11 mouse cellular contexts compared by ENCODE assay signal in the genomic region with DNA sequence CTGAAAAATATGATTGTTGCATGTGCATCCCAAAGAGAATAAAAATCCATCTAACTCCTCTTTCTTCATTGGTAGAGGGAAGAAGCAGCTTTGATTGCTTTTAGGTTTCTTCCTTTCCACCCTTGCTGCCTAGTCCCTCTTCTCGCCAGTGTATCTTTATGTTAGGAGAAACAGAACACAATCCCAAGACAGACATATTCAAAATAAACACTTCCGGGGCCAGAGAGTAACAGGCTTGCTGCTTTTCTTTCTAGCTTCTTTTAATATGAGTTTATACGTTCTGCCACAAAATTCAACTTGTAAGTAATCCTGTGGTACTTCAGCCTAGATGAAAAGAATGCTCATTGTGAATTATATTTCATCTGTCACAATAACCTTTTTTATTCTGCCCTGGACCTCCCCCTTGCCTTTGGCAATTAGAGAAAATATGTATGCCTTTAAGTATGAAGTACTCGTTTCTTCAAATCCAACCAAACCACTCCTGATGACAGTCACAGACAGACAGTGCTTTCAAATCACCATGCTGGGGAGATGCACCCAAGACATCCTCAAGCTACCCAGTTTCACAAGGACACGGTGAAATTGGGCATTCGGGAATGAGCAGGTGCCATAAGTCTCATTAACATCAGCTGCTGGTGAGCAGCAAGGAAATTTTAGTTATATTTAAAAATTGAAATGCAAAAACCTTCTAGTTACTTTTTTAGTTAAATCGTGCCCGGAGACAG.
DNase-seq lines count a peak whose midpoint lies in the region; ATAC-seq lines count a peak whose summit lies in the region.
"Had no signal": no experiment of that assay in that cellular context is flagged by ENCODE, and none has a peak within 500 bp of the region (broad histone marks: within the 10 kb centered on the region; RNA-seq: fewer than 3 reads in every experiment).

No protein-coding gene starts in this region.

- H3K27ac ChIP-seq in limb, embryonic 12.5 days = no peak overlapping the region
- no peak overlapping the region for H3K27ac ChIP-seq in limb, embryonic 10.5 days
- H3K27ac ChIP-seq in forebrain, embryonic 11.5 days (ENCODE audit: low read depth, low read length) = peak overlapping the region; percentile 86
- peak overlapping the region; percentile 91 for H3K27ac ChIP-seq in hindbrain, embryonic 16.5 days (ENCODE audit: low read depth, low read length)
- H3K27ac ChIP-seq in neural tube, embryonic 13.5 days (replicated peaks) = peak overlapping the region; percentile 98
- H3K27ac ChIP-seq: liver, embryonic 15.5 days had no signal

- no peaks in the 10 kb centered on the region for H3K9me3 ChIP-seq in limb, embryonic 12.5 days
- no peaks in the 10 kb centered on the region for H3K9me3 ChIP-seq in limb, embryonic 10.5 days (replicated peaks)
- no peaks in the 10 kb centered on the region for H3K9me3 ChIP-seq in forebrain, embryonic 11.5 days (ENCODE audit: control insufficient read depth, low read length)
- H3K9me3 ChIP-seq in hindbrain, embryonic 16.5 days (ENCODE audit: control insufficient read depth, low read length) = no peaks in the 10 kb centered on the region
- H3K9me3 ChIP-seq in neural tube, embryonic 13.5 days = no peaks in the 10 kb centered on the region
- H3K9me3 ChIP-seq: heart, embryonic 15.5 days; liver, embryonic 15.5 days had no signal

- H3K4me3 ChIP-seq in limb, embryonic 12.5 days (replicated peaks) = no peak overlapping the region
- H3K4me3 ChIP-seq in limb, embryonic 10.5 days = no peak overlapping the region
- peak overlapping the region; percentile 27 for H3K4me3 ChIP-seq in forebrain, embryonic 11.5 days (ENCODE audit: low read depth, low read length)
- H3K4me3 ChIP-seq in hindbrain, embryonic 16.5 days (ENCODE audit: low read length) = peak overlapping the region; percentile 48
- H3K4me3 ChIP-seq in neural tube, embryonic 13.5 days = peak overlapping the region; percentile 57
- H3K4me3 ChIP-seq: heart, embryonic 15.5 days; liver, embryonic 15.5 days had no signal

- H3K36me3 ChIP-seq in limb, embryonic 12.5 days = no peaks in the 10 kb centered on the region
- H3K36me3 ChIP-seq in limb, embryonic 10.5 days = no peaks in the 10 kb centered on the region
- no peaks in the 10 kb centered on the region for H3K36me3 ChIP-seq in forebrain, embryonic 11.5 days (ENCODE audit: control insufficient read depth, insufficient read depth, low read length)
- no peaks in the 10 kb centered on the region for H3K36me3 ChIP-seq in hindbrain, embryonic 16.5 days (ENCODE audit: control insufficient read depth, insufficient read depth, low read length)
- H3K36me3 ChIP-seq in neural tube, embryonic 13.5 days = no peaks in the 10 kb centered on the region
- H3K36me3 ChIP-seq: heart, embryonic 15.5 days; liver, embryonic 15.5 days had no signal

- peaks cover 38% of the 10 kb centered on the region for H3K4me1 ChIP-seq in limb, embryonic 12.5 days (replicated peaks)
- peaks cover 46% of the 10 kb centered on the region for H3K4me1 ChIP-seq in limb, embryonic 10.5 days
- peaks cover 14% of the 10 kb centered on the region for H3K4me1 ChIP-seq in forebrain, embryonic 11.5 days (replicated peaks; ENCODE audit: control insufficient read depth, insufficient read depth, low read length)
- H3K4me1 ChIP-seq in hindbrain, embryonic 16.5 days (ENCODE audit: control insufficient read depth, insufficient read depth, low read depth, low read length) = no peaks in the 10 kb centered on the region
- H3K4me1 ChIP-seq in neural tube, embryonic 13.5 days (replicated peaks) = peaks cover 13% of the 10 kb centered on the region
- H3K4me1 ChIP-seq: liver, embryonic 15.5 days had no signal

- H3K27me3 ChIP-seq in limb, embryonic 12.5 days = no peaks in the 10 kb centered on the region
- H3K27me3 ChIP-seq in limb, embryonic 10.5 days (ENCODE audit: low read depth, poor library complexity, severe bottlenecking) = no peaks in the 10 kb centered on the region
- H3K27me3 ChIP-seq in forebrain, embryonic 11.5 days (ENCODE audit: control insufficient read depth, insufficient read depth, low read length) = no peaks in the 10 kb centered on the region
- no peaks in the 10 kb centered on the region for H3K27me3 ChIP-seq in hindbrain, embryonic 16.5 days (replicated peaks; ENCODE audit: control insufficient read depth, insufficient read depth, low read length)
- H3K27me3 ChIP-seq in neural tube, embryonic 13.5 days = no peaks in the 10 kb centered on the region
- H3K27me3 ChIP-seq: heart, embryonic 15.5 days; liver, embryonic 15.5 days had no signal

- no peak for DNase-seq in limb, embryonic 10.5 days (ENCODE audit: low spot score)
- DNase-seq in forebrain, embryonic 11.5 days (ENCODE audit: low spot score) = no peak
- DNase-seq in yolk sac, embryonic 10.5 days (ENCODE audit: low spot score) = no peak
- DNase-seq in lung, postnatal 36 days = no peak
- DNase-seq: cerebellum, adult 11-12 months had no signal

- WGBS in limb, embryonic 12.5 days = 67% methylated on average over 8 of the region's 8 CpGs
- WGBS in limb, embryonic 10.5 days = 80% methylated on average over 8 of the region's 8 CpGs
- 38% methylated on average over 8 of the region's 8 CpGs for WGBS in forebrain, embryonic 11.5 days
- WGBS in hindbrain, embryonic 16.5 days = 14% methylated on average over 8 of the region's 8 CpGs
- 17% methylated on average over 8 of the region's 8 CpGs for whole genome bisulfite sequencing in neural tube, embryonic 13.5 days

- H3K4me2 ChIP-seq in limb, embryonic 12.5 days = peak overlapping the region; percentile 16; the same call in 1 of the 2 replicates
- H3K4me2 ChIP-seq in forebrain, embryonic 11.5 days (ENCODE audit: low read depth, low read length, severe bottlenecking) = peak overlapping the region; percentile 55
- H3K4me2 ChIP-seq in hindbrain, embryonic 16.5 days (ENCODE audit: low read length) = peak overlapping the region; percentile 57
- H3K4me2 ChIP-seq in neural tube, embryonic 13.5 days = peak overlapping the region; percentile 63
- H3K4me2 ChIP-seq: heart, embryonic 15.5 days had no signal

- no peak for ATAC-seq in limb, embryonic 12.5 days (ENCODE audit: insufficient number of reproducible peaks, insufficient read depth, low FRiP score, low TSS enrichment, low read depth)
- ATAC-seq in forebrain, embryonic 11.5 days (replicated peaks; ENCODE audit: low FRiP score) = no peak
- ATAC-seq in hindbrain, embryonic 16.5 days = no peak
- ATAC-seq in neural tube, embryonic 13.5 days (ENCODE audit: low read depth) = no peak
- no peak for ATAC-seq in megakaryocyte progenitor cell, adult 5-6 weeks (replicated peaks; ENCODE audit: poor library complexity)

- no peak overlapping the region for H3K9ac ChIP-seq in limb, embryonic 12.5 days (replicated peaks)
- peak overlapping the region; percentile 59 for H3K9ac ChIP-seq in forebrain, embryonic 11.5 days (ENCODE audit: low read length)
- peak overlapping the region; percentile 70 for H3K9ac ChIP-seq in hindbrain, embryonic 16.5 days (ENCODE audit: low read depth, low read length)
- peak overlapping the region; percentile 95 for H3K9ac ChIP-seq in neural tube, embryonic 13.5 days
- H3K9ac ChIP-seq: heart, embryonic 15.5 days; liver, embryonic 15.5 days had no signal

Comparison
In these comparisons a context has a peak if more than half of its experiments do, and no peak if none do; other contexts are left out.
1. H3K27ac ChIP-seq: peak in forebrain, embryonic 11.5 days (single experiment), hindbrain, embryonic 16.5 days (single experiment) and neural tube, embryonic 13.5 days (single experiment); none in limb, embryonic 12.5 days (single experiment) and limb, embryonic 10.5 days (single experiment).
2. H3K4me3 ChIP-seq: peak in forebrain, embryonic 11.5 days (single experiment), hindbrain, embryonic 16.5 days (single experiment) and neural tube, embryonic 13.5 days (single experiment); none in limb, embryonic 12.5 days (single experiment) and limb, embryonic 10.5 days (single experiment).
3. Peak in every context shown above with its lines, with median percentiles within 50 percentile points of each other: H3K4me2 ChIP-seq.